Mouse (Mus musculus) hindbrain, embryonic 11.5 days (tissue): ENCODE measurements around the gene Tiam1. TPM values are rescaled to one million over a fixed set of nuclear protein-coding genes. Genes with fewer than 3 reads are reported as not detected.
A peak's percentile ranks its signal among the peaks of the same experiment; 100 is the strongest.

Source experiments
- ATAC-seq: fragments of 200-750 bp; cut with Nextera tagmentation; 2 replicates; pipeline ENCODE4 v1.8.0; 2017; ENCODE audit warnings: mild to moderate bottlenecking, moderate TSS enrichment, moderate library complexity; ENCODE audit not compliant: low FRiP score
- DNase-seq: peaks from one replicate; pipeline ENCODE4 v3.0.0-alpha.2; 2015; ENCODE audit warnings: low spot score
- H3K27ac ChIP-seq: fragments of 300-500 bp; sonication (generic); 2 replicates; pipeline ENCODE4 v1.5.1; 2014; ENCODE audit warnings: mild to moderate bottlenecking, low read depth, low read length
- H3K27me3 ChIP-seq: fragments of 300-500 bp; sonication (generic); 2 replicates; pipeline ENCODE4 v1.6.1; 2014; ENCODE audit warnings: mild to moderate bottlenecking, low read length, moderate library complexity, mixed read lengths; ENCODE audit not compliant: control insufficient read depth, insufficient read depth
- H3K36me3 ChIP-seq: fragments of 300-500 bp; sonication (generic); 2 replicates; pipeline ENCODE4 v1.6.1; 2014; ENCODE audit warnings: mild to moderate bottlenecking, low read length, moderate library complexity, mixed read lengths; ENCODE audit not compliant: control insufficient read depth, insufficient read depth
- H3K4me1 ChIP-seq: fragments of 300-500 bp; sonication (generic); replicated peaks from 2 replicates; pipeline ENCODE4 v1.6.1; 2014; ENCODE audit warnings: low read length, mixed read lengths; ENCODE audit not compliant: control insufficient read depth, insufficient read depth
- H3K4me2 ChIP-seq: fragments of 300-500 bp; sonication (generic); replicated peaks from 2 replicates; pipeline ENCODE4 v1.6.1; 2014; ENCODE audit warnings: mild to moderate bottlenecking, low read depth, low read length
- H3K4me3 ChIP-seq: fragments of 300-500 bp; sonication (generic); 2 replicates; pipeline ENCODE4 v1.5.1; 2014; ENCODE audit warnings: low read depth, low read length
- H3K9ac ChIP-seq: fragments of 300-500 bp; sonication (generic); 2 replicates; pipeline ENCODE4 v1.6.1; 2014; ENCODE audit warnings: low read depth, low read length
- H3K9me3 ChIP-seq: fragments of 300-500 bp; sonication (generic); 2 replicates; pipeline ENCODE4 v1.6.1; 2016; ENCODE audit warnings: low read length; ENCODE audit not compliant: control insufficient read depth
- WGBS: fragments of 180-500 bp; shearing (Covaris S2); extraction: QIAGEN DNeasy Blood & Tissue Kit; methylation state at CpG from one replicate; pipeline ENCODE4 v1.1.7; 2014; 5-methylcytosine and 5-hydroxymethylcytosine counted together
- polyA plus RNA-seq: library from polyadenylated mRNA; unstranded; fragments of >200 nt; fragmentation: Nextera tagmentation; extraction: Ambion mirVana; gene quantifications from 2 replicates; pipeline ENCODE4 v1.2.1, GENCODE M21; 2014

Gene Tiam1
- polyA plus RNA-seq, 1 experiment from 2014 or later, result 27.6 TPM

- Histone ChIP-seq H3K36me3 (no peaks in the 10 kb centered on the region), H3K4me1 (no peaks in the 10 kb centered on the region; the same call in 1 of the 2 replicates), H3K27me3 (no peaks in the 10 kb centered on the region), H3K4me2 (no peak overlapping the region), H3K9ac (no peak overlapping the region), H3K4me3 (no peak overlapping the region), H3K9me3 (no peaks in the 10 kb centered on the region), H3K27ac (no peak overlapping the region)
- DNase-seq (no peak), ATAC-seq (no peak)
- 79% methylated on average over 20 of the region's 20 CpGs for WGBS
Observed at GRCm38 (mm10) chr16:89872011-89872942, 271.3 kb downstream of the Tiam1 start.

GRCm38 (mm10) chr16:89871382-89871781 lies 272.2 kb downstream of the Tiam1 start:
- no peak overlapping the region for H3K4me2 ChIP-seq
- no peak overlapping the region for H3K4me3 ChIP-seq
- DNase-seq, result no peak
- H3K27me3 ChIP-seq, result no peaks in the 10 kb centered on the region
- no peak overlapping the region for H3K9ac ChIP-seq
- ATAC-seq, result no peak
- WGBS, result 85% methylated on average over 13 of the region's 13 CpGs
- H3K4me1 ChIP-seq, result no peaks in the 10 kb centered on the region; the same call in 1 of the 2 replicates
- H3K9me3 ChIP-seq, result no peaks in the 10 kb centered on the region
- H3K27ac ChIP-seq, result no peak overlapping the region
- H3K36me3 ChIP-seq, result no peaks in the 10 kb centered on the region

- no peak for DNase-seq
- Histone ChIP-seq H3K27me3 (no peaks in the 10 kb centered on the region), H3K9ac (no peak overlapping the region), H3K36me3 (no peaks in the 10 kb centered on the region), H3K4me1 (no peaks in the 10 kb centered on the region; the same call in 1 of the 2 replicates), H3K4me3 (no peak overlapping the region), H3K4me2 (no peak overlapping the region), H3K9me3 (no peaks in the 10 kb centered on the region), H3K27ac (no peak overlapping the region)
- no peak for ATAC-seq
- WGBS, result 98% methylated on average over 6 of the region's 6 CpGs
Observed at GRCm38 (mm10) chr16:89870059-89870458, 273.5 kb downstream of the Tiam1 start.

GRCm38 (mm10) chr16:89868502-89868901 lies 275.1 kb downstream of the Tiam1 start:
- H3K4me3 ChIP-seq, result no peak overlapping the region
- H3K36me3 ChIP-seq, result no peaks in the 10 kb centered on the region
- H3K9me3 ChIP-seq, result no peaks in the 10 kb centered on the region
- DNase-seq, result no peak
- no peak overlapping the region for H3K27ac ChIP-seq
- H3K27me3 ChIP-seq, result no peaks in the 10 kb centered on the region
- H3K9ac ChIP-seq, result no peak overlapping the region
- H3K4me2 ChIP-seq, result no peak overlapping the region
- no peak for ATAC-seq
- WGBS, result 88% methylated on average over 3 of the region's 3 CpGs
- H3K4me1 ChIP-seq, result peaks cover 6% of the 10 kb centered on the region; the same call in 1 of the 2 replicates

GRCm38 (mm10) chr16:89867212-89867829 lies 276.2 kb downstream of the Tiam1 start:
- no peak overlapping the region for H3K9ac ChIP-seq
- DNase-seq, result peak; percentile 27
- no peak overlapping the region for H3K4me3 ChIP-seq
- H3K4me1 ChIP-seq, result peaks cover 8% of the 10 kb centered on the region; the same call in 1 of the 2 replicates
- WGBS, result 75% methylated on average over 26 of the region's 26 CpGs
- no peak overlapping the region for H3K4me2 ChIP-seq
- no peak overlapping the region for H3K27ac ChIP-seq
- no peaks in the 10 kb centered on the region for H3K27me3 ChIP-seq
- H3K9me3 ChIP-seq, result no peaks in the 10 kb centered on the region
- no peak for ATAC-seq
- H3K36me3 ChIP-seq, result no peaks in the 10 kb centered on the region

- no peak overlapping the region for H3K4me2 ChIP-seq
- peaks cover 8% of the 10 kb centered on the region; the same call in 1 of the 2 replicates for H3K4me1 ChIP-seq
- no peaks in the 10 kb centered on the region for H3K27me3 ChIP-seq
- H3K4me3 ChIP-seq, result no peak overlapping the region
- H3K9me3 ChIP-seq, result no peaks in the 10 kb centered on the region
- ATAC-seq (no peak), DNase-seq (no peak)
- no peak overlapping the region for H3K9ac ChIP-seq
- 92% methylated on average over 16 of the region's 17 CpGs for WGBS
- no peaks in the 10 kb centered on the region for H3K36me3 ChIP-seq
- H3K27ac ChIP-seq, result no peak overlapping the region
Observed at GRCm38 (mm10) chr16:89865136-89865535, 278.4 kb downstream of the Tiam1 start.

GRCm38 (mm10) chr16:89864710-89865109 lies 278.9 kb downstream of the Tiam1 start:
- Histone ChIP-seq H3K4me2 (no peak overlapping the region), H3K27me3 (no peaks in the 10 kb centered on the region), H3K9ac (no peak overlapping the region), H3K4me1 (peaks cover 8% of the 10 kb centered on the region; the same call in 1 of the 2 replicates), H3K27ac (no peak overlapping the region), H3K4me3 (no peak overlapping the region), H3K36me3 (no peaks in the 10 kb centered on the region), H3K9me3 (no peaks in the 10 kb centered on the region)
- DNase-seq (no peak), ATAC-seq (no peak)
- 68% methylated on average over 3 of the region's 3 CpGs for WGBS

- Histone ChIP-seq H3K4me2 (no peak overlapping the region), H3K27ac (no peak overlapping the region), H3K4me1 (peaks cover 8% of the 10 kb centered on the region; the same call in 1 of the 2 replicates), H3K4me3 (no peak overlapping the region), H3K36me3 (no peaks in the 10 kb centered on the region), H3K9me3 (no peaks in the 10 kb centered on the region), H3K9ac (no peak overlapping the region), H3K27me3 (no peaks in the 10 kb centered on the region)
- peak; percentile 55 for DNase-seq
- ATAC-seq, result peak; percentile 82
- 24% methylated on average over 5 of the region's 5 CpGs for WGBS
Observed at GRCm38 (mm10) chr16:89863264-89863663, 280.3 kb downstream of the Tiam1 start.
